Mouse (Mus musculus) midbrain, embryonic 11.5 days (tissue): ENCODE results near the gene Samm50. TPM values are rescaled to one million over a fixed set of nuclear protein-coding genes. Genes with fewer than 3 reads are reported as not detected.

Experiments used
- microRNA-seq: library from miRNA; unstranded; fragments of <30 nt; microRNA quantifications from one replicate; pipeline ENCODE4, GENCODE M21; 2017
- polyA plus RNA-seq: library from polyadenylated mRNA; unstranded; fragments of >200 nt; fragmentation: Nextera tagmentation; extraction: Ambion mirVana; gene quantifications from 2 replicates; pipeline ENCODE4 v1.2.1, GENCODE M21; 2014

Gene Samm50
- polyA plus RNA-seq, 1 experiment from 2014 or later, result 75.9 TPM

Small RNA genes lying within 50 kb of the gene (microRNA-seq; reads per million reads assigned to microRNA genes)
- 0.57 reads per million for gene Mir6392

Other genes with a start within 250 kb of the Samm50 start
- gene Efcab6, start 126.9 kb upstream of the Samm50 start, polyA plus RNA-seq, result 0.29 TPM in 1 of 2 replicates, not detected in the other
- gene Sult4a1, start 86.5 kb upstream of the Samm50 start, polyA plus RNA-seq, result 8.7 and 8.9 TPM in 2 replicates
- gene Pnpla5, start 69.1 kb upstream of the Samm50 start, polyA plus RNA-seq, result 0.05 TPM in 1 of 2 replicates, not detected in the other
- 1.5 and 1.7 TPM in 2 replicates for gene Pnpla3, start 24.4 kb upstream of the Samm50 start, polyA plus RNA-seq
- gene Parvb, start 39.8 kb downstream of the Samm50 start, polyA plus RNA-seq, result 10.2 and 10.8 TPM in 2 replicates
- 0.63 and 1.2 TPM in 2 replicates for gene Parvg, start 131.8 kb downstream of the Samm50 start, polyA plus RNA-seq